Mouse (Mus musculus) hindbrain, postnatal 0 days (tissue): ENCODE data around the gene Inha. TPM values are rescaled to one million over a fixed set of nuclear protein-coding genes. Genes with fewer than 3 reads are reported as not detected.

ENCODE experiments used
- ATAC-seq: fragments of 200-750 bp; cut with Nextera tagmentation; 2 replicates; pipeline ENCODE4 v1.8.0; 2017; ENCODE audit warnings: mild to moderate bottlenecking, moderate TSS enrichment, moderate library complexity
- DNase-seq: peaks from one replicate; pipeline ENCODE4 v3.0.0-alpha.2; 2015; ENCODE audit warnings: low spot score
- H3K27ac ChIP-seq: fragments of 300-500 bp; sonication (generic); 2 replicates; pipeline ENCODE4 v1.5.1; 2014; ENCODE audit warnings: mild to moderate bottlenecking
- H3K27me3 ChIP-seq: fragments of 300-500 bp; sonication (generic); 2 replicates; pipeline ENCODE4 v1.6.1; 2014; ENCODE audit warnings: low read length, mixed read lengths; ENCODE audit not compliant: insufficient read depth
- H3K36me3 ChIP-seq: fragments of 300-500 bp; sonication (generic); 2 replicates; pipeline ENCODE4 v1.6.1; 2014; ENCODE audit warnings: low read length, mixed read lengths; ENCODE audit not compliant: insufficient read depth
- H3K4me1 ChIP-seq: fragments of 300-500 bp; sonication (generic); 2 replicates; pipeline ENCODE4 v1.6.1; 2014; ENCODE audit warnings: antibody characterized with exemption, low read length, mixed read lengths; ENCODE audit not compliant: insufficient read depth
- H3K4me2 ChIP-seq: fragments of 300-500 bp; sonication (generic); 2 replicates; pipeline ENCODE4 v1.6.1; 2014; ENCODE audit warnings: low read depth, mild to moderate bottlenecking, low read length, moderate library complexity, mixed read lengths
- H3K4me3 ChIP-seq: fragments of 300-500 bp; sonication (generic); 2 replicates; pipeline ENCODE4 v1.5.1; 2014; ENCODE audit warnings: low read length
- H3K9ac ChIP-seq: fragments of 300-500 bp; sonication (generic); replicated peaks from 2 replicates; pipeline ENCODE4 v1.6.1; 2014; ENCODE audit warnings: mild to moderate bottlenecking, low read length, moderate library complexity, mixed read lengths
- H3K9me3 ChIP-seq: fragments of 300-500 bp; sonication (generic); 2 replicates; pipeline ENCODE4 v1.6.1; 2016; ENCODE audit warnings: low read length, mixed read lengths
- CTCF ChIP-seq: IDR thresholded peaks from 2 replicates; pipeline ENCODE4 v1.5.1; 2016; ENCODE audit warnings: antibody characterized with exemption, control low read depth, low read depth
- WGBS: fragments of 180-500 bp; shearing (Covaris S2); extraction: QIAGEN DNeasy Blood & Tissue Kit; methylation state at CpG from one replicate; pipeline ENCODE4 v1.1.7; 2014; 5-methylcytosine and 5-hydroxymethylcytosine counted together
- polyA plus RNA-seq: library from polyadenylated mRNA; unstranded; fragments of >200 nt; fragmentation: Nextera tagmentation; extraction: Ambion mirVana; gene quantifications from 2 replicates; pipeline ENCODE4 v1.2.1, GENCODE M21; 2015
- total RNA-seq: library from RNA; depleted of rRNA; stranded (reverse); fragments of >200 nt; gene quantifications from 2 replicates; pipeline ENCODE4 v1.2.3, GENCODE M21; 2014; rRNA removed

The Inha gene
- total and polyA plus RNA-seq, 2 experiments from 2014 or later = 20.3 to 28.9 TPM

- Histone ChIP-seq H3K4me2 (no peak overlapping the region), H3K9ac (no peak overlapping the region), H3K27me3 (no peaks in the 10 kb centered on the region), H3K4me1 (peaks cover 4% of the 10 kb centered on the region; the same call in 1 of the 2 replicates), H3K36me3 (peaks cover 30% of the 10 kb centered on the region), H3K4me3 (no peak overlapping the region), H3K9me3 (no peaks in the 10 kb centered on the region), H3K27ac (no peak overlapping the region)
- ATAC-seq (no peak), DNase-seq (no peak)
- TF ChIP-seq CTCF = no peak
- 90% methylated on average over 7 of the region's 7 CpGs for WGBS
These were observed 48.8 kb downstream of the Inha start for GRCm38 (mm10) chr1:75555680-75556079.

DNA sequence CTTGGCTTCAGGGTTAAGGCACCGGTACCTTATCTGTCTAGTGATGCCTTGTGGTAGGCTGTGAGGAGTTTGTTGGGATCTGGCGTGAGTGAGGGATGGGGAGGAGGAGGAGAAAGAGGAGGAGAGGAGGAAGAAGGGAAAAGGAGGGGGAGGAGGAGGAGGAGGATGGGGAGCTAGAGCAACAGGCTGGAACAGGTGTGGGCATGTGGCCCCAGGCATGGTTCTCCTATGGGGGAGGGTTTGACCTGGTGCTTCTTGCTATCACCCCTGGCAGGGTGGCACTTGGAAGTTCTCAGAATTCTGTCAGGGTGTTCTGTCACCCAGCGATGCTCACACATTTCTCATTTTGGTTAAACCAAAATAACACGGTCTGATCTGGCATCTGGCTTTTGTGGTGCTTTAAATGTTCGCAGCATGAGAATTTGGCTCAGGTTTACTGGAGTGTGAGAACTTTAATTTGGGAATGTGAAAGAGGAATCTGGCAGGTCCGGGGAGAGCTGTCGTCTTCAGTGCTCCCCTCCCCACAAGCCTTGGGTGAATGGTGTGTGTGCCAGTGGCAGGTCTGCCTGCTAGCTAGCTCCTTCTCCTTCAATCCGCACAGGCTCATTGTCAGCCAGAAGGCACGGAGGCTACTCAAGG, 49.4 kb downstream of the Inha start:
- Histone ChIP-seq H3K4me2 (no peak overlapping the region), H3K9ac (no peak overlapping the region), H3K27ac (no peak overlapping the region), H3K9me3 (no peaks in the 10 kb centered on the region), H3K36me3 (peaks cover 30% of the 10 kb centered on the region), H3K27me3 (no peaks in the 10 kb centered on the region), H3K4me3 (no peak overlapping the region), H3K4me1 (peaks cover 9% of the 10 kb centered on the region; the same call in 1 of the 2 replicates)
- DNase-seq (no peak), ATAC-seq (no peak)
- TF ChIP-seq CTCF = no peak
- WGBS = 86% methylated on average over 9 of the region's 9 CpGs

GRCm38 (mm10) chr1:75557041-75557440, 50.2 kb downstream of the Inha start:
- Histone ChIP-seq H3K36me3 (peaks cover 30% of the 10 kb centered on the region), H3K4me2 (no peak overlapping the region), H3K4me3 (no peak overlapping the region), H3K27me3 (no peaks in the 10 kb centered on the region), H3K9me3 (no peaks in the 10 kb centered on the region), H3K27ac (no peak overlapping the region), H3K9ac (no peak overlapping the region), H3K4me1 (peaks cover 15% of the 10 kb centered on the region; the same call in 1 of the 2 replicates)
- ATAC-seq (no peak), DNase-seq (no peak)
- no peak for TF ChIP-seq CTCF
- 93% methylated on average over 7 of the region's 7 CpGs for WGBS

- H3K27me3 ChIP-seq = no peaks in the 10 kb centered on the region
- peak overlapping the region; percentile 79 for H3K27ac ChIP-seq
- no peak overlapping the region for H3K4me2 ChIP-seq
- peaks cover 15% of the 10 kb centered on the region; the same call in 1 of the 2 replicates for H3K4me1 ChIP-seq
- 87% methylated on average over 18 of the region's 18 CpGs for WGBS
- no peaks in the 10 kb centered on the region for H3K9me3 ChIP-seq
- H3K36me3 ChIP-seq = peaks cover 27% of the 10 kb centered on the region
- TF ChIP-seq CTCF = no peak
- no peak for DNase-seq
- ATAC-seq = no peak
- no peak overlapping the region for H3K9ac ChIP-seq
- H3K4me3 ChIP-seq = no peak overlapping the region
These were observed 51.7 kb downstream of the Inha start for GRCm38 (mm10) chr1:75558388-75559178.

GRCm38 (mm10) chr1:75559212-75559925, 52.5 kb downstream of the Inha start:
- peak; percentile 99 for TF ChIP-seq CTCF
- H3K9ac ChIP-seq = no peak overlapping the region
- ATAC-seq (peak; percentile 96), DNase-seq (peak; percentile 98)
- no peaks in the 10 kb centered on the region for H3K9me3 ChIP-seq
- peak overlapping the region; percentile 79 for H3K27ac ChIP-seq
- no peak overlapping the region for H3K4me3 ChIP-seq
- H3K4me1 ChIP-seq = peaks cover 15% of the 10 kb centered on the region; the same call in 1 of the 2 replicates
- H3K27me3 ChIP-seq = no peaks in the 10 kb centered on the region
- H3K4me2 ChIP-seq = peak overlapping the region; percentile 38
- WGBS = 6% methylated on average over 17 of the region's 17 CpGs
- peaks cover 24% of the 10 kb centered on the region for H3K36me3 ChIP-seq

Other genes with a start within 250 kb of the Inha start
- 120 and 132 TPM in 2 replicates for gene Ptprn, start 242.6 kb upstream of the Inha start, total RNA-seq
- gene Ptprn, start 242.6 kb upstream of the Inha start, polyA plus RNA-seq = 46.0 and 48.3 TPM in 2 replicates
- gene Resp18, start 228.7 kb upstream of the Inha start, total RNA-seq = 257 and 298 TPM in 2 replicates
- gene Resp18, start 228.7 kb upstream of the Inha start, polyA plus RNA-seq = 394 and 396 TPM in 2 replicates
- gene Dnpep, start 189.1 kb upstream of the Inha start, total RNA-seq = 143 and 175 TPM in 2 replicates
- gene Dnpep, start 189.1 kb upstream of the Inha start, polyA plus RNA-seq = 120 and 131 TPM in 2 replicates
- gene Des, start 146.7 kb upstream of the Inha start, total RNA-seq = 2.6 and 6.9 TPM in 2 replicates
- gene Des, start 146.7 kb upstream of the Inha start, polyA plus RNA-seq = 1.2 and 1.6 TPM in 2 replicates
- gene Speg, start 131.8 kb upstream of the Inha start, total RNA-seq = 50.4 and 52.7 TPM in 2 replicates
- gene Speg, start 131.8 kb upstream of the Inha start, polyA plus RNA-seq = 19.2 and 19.9 TPM in 2 replicates
- gene Gmppa, start 71.1 kb upstream of the Inha start, total RNA-seq = 88.0 and 96.8 TPM in 2 replicates
- gene Gmppa, start 71.1 kb upstream of the Inha start, polyA plus RNA-seq = 59.9 and 63.1 TPM in 2 replicates
- 71.4 and 74.1 TPM in 2 replicates for gene Asic4, start 56.6 kb upstream of the Inha start, total RNA-seq
- gene Asic4, start 56.6 kb upstream of the Inha start, polyA plus RNA-seq = 17.0 and 21.0 TPM in 2 replicates
- 155 and 173 TPM in 2 replicates for gene Chpf, start 27.8 kb upstream of the Inha start, total RNA-seq
- 55.3 and 55.8 TPM in 2 replicates for gene Chpf, start 27.8 kb upstream of the Inha start, polyA plus RNA-seq
- 52.7 and 69.3 TPM in 2 replicates for gene Tmem198, start 27.5 kb upstream of the Inha start, total RNA-seq
- 33.9 and 36.4 TPM in 2 replicates for gene Tmem198, start 27.5 kb upstream of the Inha start, polyA plus RNA-seq
- gene Obsl1, start 625 bp upstream of the Inha start, total RNA-seq = 52.4 and 62.4 TPM in 2 replicates
- 22.7 and 23.9 TPM in 2 replicates for gene Obsl1, start 625 bp upstream of the Inha start, polyA plus RNA-seq
- gene Stk11ip, start 14.5 kb downstream of the Inha start, total RNA-seq = 27.9 and 46.9 TPM in 2 replicates
- gene Stk11ip, start 14.5 kb downstream of the Inha start, polyA plus RNA-seq = 13.5 and 14.0 TPM in 2 replicates
- 191 and 194 TPM in 2 replicates for gene Slc4a3, start 39.2 kb downstream of the Inha start, total RNA-seq
- gene Slc4a3, start 39.2 kb downstream of the Inha start, polyA plus RNA-seq = 90.0 and 96.4 TPM in 2 replicates